Mouse (Mus musculus) forebrain, embryonic 14.5 days (tissue): Measurements from ENCODE around the gene Adamtsl2. TPM values are rescaled to one million over a fixed set of nuclear protein-coding genes. Genes with fewer than 3 reads are reported as not detected.

Experiments
- ATAC-seq: fragments of 200-750 bp; cut with Nextera tagmentation; 2 replicates; pipeline ENCODE4 v1.8.0; 2017; ENCODE audit warnings: mild to moderate bottlenecking, moderate library complexity
- DNase-seq: peaks from one replicate; pipeline ENCODE4 v3.0.0-alpha.2; 2015; ENCODE audit warnings: low spot score
- H3K27ac ChIP-seq: fragments of 300-500 bp; sonication (generic); 2 replicates; pipeline ENCODE4 v1.5.1; 2014; ENCODE audit warnings: low read depth, mild to moderate bottlenecking, control low read depth, low read length, moderate library complexity
- H3K27me3 ChIP-seq: fragments of 300-500 bp; sonication (generic); replicated peaks from 2 replicates; pipeline ENCODE4 v1.6.1; 2014; ENCODE audit warnings: low read length, control low read depth, mixed read lengths; ENCODE audit not compliant: control insufficient read depth, insufficient read depth
- H3K36me3 ChIP-seq: fragments of 300-500 bp; sonication (generic); 2 replicates; pipeline ENCODE4 v1.6.1; 2014; ENCODE audit warnings: low read length, control low read depth; ENCODE audit not compliant: control insufficient read depth, insufficient read depth
- H3K4me1 ChIP-seq: fragments of 300-500 bp; sonication (generic); 2 replicates; pipeline ENCODE4 v1.6.1; 2014; ENCODE audit warnings: antibody characterized with exemption, low read length, control low read depth; ENCODE audit not compliant: control insufficient read depth, insufficient read depth
- H3K4me2 ChIP-seq: fragments of 300-500 bp; sonication (generic); 2 replicates; pipeline ENCODE4 v1.6.1; 2014; ENCODE audit warnings: mild to moderate bottlenecking, control low read depth, low read length
- H3K4me3 ChIP-seq: fragments of 300-500 bp; sonication (generic); 2 replicates; pipeline ENCODE4 v1.5.1; 2014; ENCODE audit warnings: low read depth, low read length, control low read depth
- H3K9ac ChIP-seq: fragments of 300-500 bp; sonication (generic); 2 replicates; pipeline ENCODE4 v1.6.1; 2014; ENCODE audit warnings: mild to moderate bottlenecking, low read length, control low read depth, moderate library complexity
- H3K9me3 ChIP-seq: fragments of 300-500 bp; sonication (generic); replicated peaks from 2 replicates; pipeline ENCODE4 v1.6.1; 2016; ENCODE audit warnings: low read length, control low read depth, mixed read lengths; ENCODE audit not compliant: control insufficient read depth
- WGBS: fragments of 180-500 bp; shearing (Covaris S2); extraction: QIAGEN DNeasy Blood & Tissue Kit; methylation state at CpG from one replicate; pipeline ENCODE4 v1.1.7; 2014; 5-methylcytosine and 5-hydroxymethylcytosine counted together
- polyA plus RNA-seq: library from polyadenylated mRNA; unstranded; fragments of >200 nt; fragmentation: Nextera tagmentation; extraction: Ambion mirVana; gene quantifications from 2 replicates; pipeline ENCODE4 v1.2.1, GENCODE M21; 2014

Adamtsl2 gene
- polyA plus RNA-seq, 1 experiment from 2014 or later = 10.4 TPM

- Histone ChIP-seq H3K9me3 (no peaks in the 10 kb centered on the region), H3K4me3 (no peak overlapping the region), H3K36me3 (no peaks in the 10 kb centered on the region), H3K4me1 (0 out of 2 replicates have a peak, but pooled peaks cover 3% of the 10 kb centered on the region), H3K4me2 (no peak overlapping the region), H3K9ac (no peak overlapping the region), H3K27me3 (no peaks in the 10 kb centered on the region), H3K27ac (no peak overlapping the region)
- WGBS = 65% methylated on average over 2 of the region's 2 CpGs
- no peak for ATAC-seq
- DNase-seq = no peak
These were observed 8.8 kb upstream of the Adamtsl2 start for GRCm38 (mm10) chr2:27070247-27070813.

- 25% methylated on average over 4 of the region's 4 CpGs for WGBS
- no peak overlapping the region for H3K4me2 ChIP-seq
- DNase-seq (peak; percentile 85), ATAC-seq (peak; percentile 52; the same call in 1 of the 2 replicates)
- H3K9me3 ChIP-seq = no peaks in the 10 kb centered on the region
- 0 out of 2 replicates have a peak overlapping the region, but pooled peaks have one; percentile 30 for H3K27ac ChIP-seq
- no peak overlapping the region for H3K9ac ChIP-seq
- H3K4me1 ChIP-seq = 0 out of 2 replicates have a peak, but pooled peaks cover 3% of the 10 kb centered on the region
- H3K36me3 ChIP-seq = no peaks in the 10 kb centered on the region
- H3K27me3 ChIP-seq = no peaks in the 10 kb centered on the region
- no peak overlapping the region for H3K4me3 ChIP-seq
These were observed 8.0 kb upstream of the Adamtsl2 start for GRCm38 (mm10) chr2:27071137-27071536.

- H3K27me3 ChIP-seq = no peaks in the 10 kb centered on the region
- H3K4me2 ChIP-seq = no peak within 1 kb of the TSS
- 0 out of 2 replicates have a peak within 1 kb of the TSS, but pooled peaks have one; percentile 30 for H3K27ac ChIP-seq
- H3K36me3 ChIP-seq = no peaks in the 10 kb centered on the region
- H3K9me3 ChIP-seq = no peaks in the 10 kb centered on the region
- DNase-seq = no peak
- 0 out of 2 replicates have a peak, but pooled peaks cover 3% of the 10 kb centered on the region for H3K4me1 ChIP-seq
- no peak within 1 kb of the TSS for H3K4me3 ChIP-seq
- no peak within 1 kb of the TSS for H3K9ac ChIP-seq
- WGBS = 96% methylated on average over 2 of the region's 2 CpGs
- ATAC-seq = no peak
These were observed 7.2 kb upstream of the Adamtsl2 start, which contains the start of gene Mymk for GRCm38 (mm10) chr2:27071978-27072377. Gene Mymk, minus strand, starts transcription at chr2:27072179.

- Histone ChIP-seq H3K36me3 (no peaks in the 10 kb centered on the region), H3K27ac (no peak overlapping the region), H3K9ac (no peak overlapping the region), H3K4me1 (peaks cover 5% of the 10 kb centered on the region; the same call in 1 of the 2 replicates), H3K27me3 (no peaks in the 10 kb centered on the region), H3K9me3 (no peaks in the 10 kb centered on the region), H3K4me2 (no peak overlapping the region), H3K4me3 (no peak overlapping the region)
- no peak for DNase-seq
- ATAC-seq = no peak
- 78% methylated on average over 4 of the region's 4 CpGs for WGBS
These were observed 5.8 kb upstream of the Adamtsl2 start for GRCm38 (mm10) chr2:27073407-27073806.

GRCm38 (mm10) chr2:27074804-27075203 is 4.4 kb upstream of the Adamtsl2 start:
- Histone ChIP-seq H3K36me3 (no peaks in the 10 kb centered on the region), H3K4me2 (no peak overlapping the region), H3K27ac (no peak overlapping the region), H3K9me3 (no peaks in the 10 kb centered on the region), H3K27me3 (no peaks in the 10 kb centered on the region), H3K4me3 (no peak overlapping the region), H3K9ac (no peak overlapping the region), H3K4me1 (peaks cover 18% of the 10 kb centered on the region)
- 86% methylated on average over 4 of the region's 4 CpGs for WGBS
- DNase-seq (no peak), ATAC-seq (no peak)

GRCm38 (mm10) chr2:27075485-27075884 is 3.7 kb upstream of the Adamtsl2 start:
- peak; percentile 15 for DNase-seq
- H3K4me2 ChIP-seq = no peak overlapping the region
- no peaks in the 10 kb centered on the region for H3K27me3 ChIP-seq
- H3K4me3 ChIP-seq = no peak overlapping the region
- no peaks in the 10 kb centered on the region for H3K36me3 ChIP-seq
- H3K9me3 ChIP-seq = no peaks in the 10 kb centered on the region
- H3K4me1 ChIP-seq = peaks cover 23% of the 10 kb centered on the region
- H3K27ac ChIP-seq = no peak overlapping the region
- ATAC-seq = no peak
- H3K9ac ChIP-seq = no peak overlapping the region
- WGBS = 74% methylated on average over 3 of the region's 3 CpGs

GRCm38 (mm10) chr2:27077655-27078244 is 1.4 kb upstream of the Adamtsl2 start:
- H3K9ac ChIP-seq = no peak overlapping the region
- H3K27me3 ChIP-seq = no peaks in the 10 kb centered on the region
- no peaks in the 10 kb centered on the region for H3K36me3 ChIP-seq
- peaks cover 20% of the 10 kb centered on the region for H3K4me1 ChIP-seq
- DNase-seq (no peak), ATAC-seq (no peak)
- 58% methylated on average over 10 of the region's 10 CpGs for WGBS
- no peak overlapping the region for H3K27ac ChIP-seq
- no peak overlapping the region for H3K4me3 ChIP-seq
- H3K4me2 ChIP-seq = no peak overlapping the region
- H3K9me3 ChIP-seq = no peaks in the 10 kb centered on the region

GRCm38 (mm10) chr2:27078312-27078711 is 867 bp upstream of the Adamtsl2 start:
- WGBS = 31% methylated on average over 2 of the region's 2 CpGs
- peaks cover 20% of the 10 kb centered on the region for H3K4me1 ChIP-seq
- H3K36me3 ChIP-seq = no peaks in the 10 kb centered on the region
- ATAC-seq (no peak), DNase-seq (no peak)
- no peaks in the 10 kb centered on the region for H3K27me3 ChIP-seq
- H3K4me2 ChIP-seq = no peak overlapping the region
- no peak overlapping the region for H3K27ac ChIP-seq
- H3K4me3 ChIP-seq = no peak overlapping the region
- no peak overlapping the region for H3K9ac ChIP-seq
- H3K9me3 ChIP-seq = no peaks in the 10 kb centered on the region

GRCm38 (mm10) chr2:27079649-27080048 is 470 bp downstream of the Adamtsl2 start:
- ATAC-seq (peak; percentile 66), DNase-seq (peak; percentile 75)
- H3K27me3 ChIP-seq = no peaks in the 10 kb centered on the region
- 0 out of 2 replicates have a peak overlapping the region, but pooled peaks have one; percentile 15 for H3K4me2 ChIP-seq
- no peak overlapping the region for H3K4me3 ChIP-seq
- H3K36me3 ChIP-seq = no peaks in the 10 kb centered on the region
- H3K27ac ChIP-seq = peak overlapping the region; percentile 66
- no peak overlapping the region; the same call in 1 of the 2 replicates for H3K9ac ChIP-seq
- peaks cover 20% of the 10 kb centered on the region for H3K4me1 ChIP-seq
- WGBS = 46% methylated on average over 2 of the region's 2 CpGs
- H3K9me3 ChIP-seq = no peaks in the 10 kb centered on the region
